Mouse (Mus musculus) kidney, postnatal 36 days (tissue): ENCODE results near the gene Sfn.
A peak's percentile ranks its signal among the peaks of the same experiment; 100 is the strongest.

ENCODE experiments used
- DNase-seq, 2 experiments: peaks; one replicate each; pipeline ENCODE4 v3.0.0; 2021 to 2022; ENCODE audit warnings: mixed read lengths in 2 of 2

The Sfn gene

DNA sequence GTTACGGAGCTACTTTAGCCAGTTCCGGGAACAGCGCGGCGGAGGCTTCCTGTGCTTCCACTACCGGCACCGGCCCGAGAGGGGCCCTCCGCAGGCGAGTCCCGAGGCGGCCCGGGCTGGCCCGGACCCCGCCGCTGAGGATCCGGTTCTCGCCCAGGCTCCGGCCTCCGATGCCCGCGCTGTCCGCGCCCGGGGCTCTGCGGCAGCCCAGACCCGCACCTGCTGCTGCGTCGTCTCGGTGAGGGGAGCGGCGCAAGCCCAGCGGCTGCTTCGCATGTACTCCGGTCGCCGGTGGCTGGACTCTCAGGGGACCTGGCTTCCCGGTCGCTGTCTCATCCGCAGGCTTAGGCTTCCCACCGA, 27.1 kb downstream of the Sfn start:
- no peak for DNase-seq

DNA sequence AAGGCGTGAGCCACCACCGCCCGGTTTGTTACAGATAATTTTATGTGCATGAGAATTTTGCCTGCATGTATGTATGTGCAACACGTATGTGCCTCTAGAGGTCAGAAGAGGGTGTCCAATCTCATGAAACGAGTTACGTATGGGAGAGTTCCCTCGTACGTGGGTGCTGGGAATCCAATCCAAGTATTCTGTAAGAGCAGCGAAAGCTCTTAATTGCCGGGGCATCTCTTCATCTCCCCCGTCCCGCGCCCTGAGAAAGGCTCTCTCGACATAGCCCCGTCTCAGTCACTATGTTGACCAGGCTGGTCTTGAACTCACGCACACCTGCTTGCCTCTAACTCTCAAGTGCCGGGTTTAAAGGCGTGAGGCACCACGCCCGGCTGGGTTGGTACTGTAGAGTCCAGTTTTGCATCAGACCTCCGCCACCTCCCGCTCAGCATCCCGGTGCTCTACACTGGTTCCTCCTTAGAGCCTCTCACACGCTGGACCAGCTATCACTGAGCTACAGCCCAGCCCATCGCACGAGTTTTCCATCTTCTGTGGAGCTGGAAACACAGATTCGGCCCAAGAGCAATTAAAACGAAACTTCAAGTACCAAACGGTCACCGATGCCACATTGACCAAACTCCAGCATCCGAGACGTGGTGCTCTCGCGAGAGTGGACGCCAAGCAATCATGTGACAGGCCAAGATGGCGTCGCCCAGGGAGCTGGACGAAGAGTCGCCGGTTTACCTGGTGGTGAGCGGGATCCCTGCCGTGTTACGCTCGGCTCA, 27.7 kb downstream of the Sfn start, which contains the start of gene Gpatch3:
TSS of gene Gpatch3 (plus strand) at position 676 of the 773 bp plus-strand sequence.
- DNase-seq = peak; percentile 96 to 98

DNA sequence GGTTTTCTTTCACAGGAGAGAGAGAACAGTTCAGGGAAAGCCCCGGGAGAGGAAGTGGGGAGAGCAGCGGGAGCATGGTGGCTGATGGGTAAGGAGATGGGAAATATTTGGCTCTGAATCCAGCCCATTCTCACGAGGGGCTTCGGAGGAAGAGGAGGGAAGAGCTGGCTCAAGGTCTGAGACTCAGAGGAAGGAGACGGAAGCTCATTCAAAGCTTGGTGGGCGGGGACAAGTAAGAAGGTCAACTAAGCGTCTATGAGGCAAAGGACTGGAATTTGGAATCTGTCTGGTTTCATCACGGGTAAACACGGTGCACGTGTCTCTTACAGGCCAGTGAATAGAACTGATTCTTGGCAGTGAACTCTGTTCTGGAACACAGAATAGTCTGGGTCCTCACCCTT, 31.9 kb downstream of the Sfn start:
- peak; percentile 76 to 91 for DNase-seq

DNA sequence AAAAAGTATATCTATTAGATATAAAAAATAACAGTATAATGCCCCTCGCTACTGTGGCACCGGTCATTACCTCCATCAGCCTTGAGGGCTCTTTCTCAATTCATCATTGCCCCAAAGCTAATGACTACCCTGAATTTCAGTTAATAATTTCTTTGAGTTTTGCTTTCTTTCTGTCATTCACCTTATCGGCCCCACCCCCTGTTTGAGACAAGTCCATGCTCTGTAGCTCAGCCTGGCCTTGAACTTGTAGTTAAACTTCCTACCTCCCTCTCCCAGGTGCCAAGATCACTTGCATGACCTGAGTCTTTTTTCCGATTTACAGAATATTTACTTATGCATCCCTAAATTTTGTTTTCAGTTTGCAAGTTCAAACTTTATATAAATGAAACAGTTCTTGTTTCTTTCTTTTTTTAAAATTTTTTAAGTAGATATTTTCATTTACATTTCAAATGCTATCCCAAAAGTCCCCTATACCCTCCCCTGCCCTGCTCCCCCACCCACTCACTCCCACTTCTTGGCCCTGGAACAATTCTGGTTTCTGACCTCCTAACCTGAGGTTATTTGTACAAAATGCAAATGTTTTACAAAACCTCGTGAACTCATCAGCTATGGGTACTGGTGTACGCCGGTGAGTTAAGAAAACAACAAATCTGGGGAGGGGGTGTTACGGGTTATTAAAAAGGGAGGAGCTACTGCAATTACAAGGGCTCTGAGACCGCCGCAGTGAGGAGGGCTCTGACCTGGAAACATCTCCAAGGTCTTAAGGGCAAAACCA, 32.5 kb downstream of the Sfn start:
- DNase-seq = peak; percentile 53 to 57

DNA sequence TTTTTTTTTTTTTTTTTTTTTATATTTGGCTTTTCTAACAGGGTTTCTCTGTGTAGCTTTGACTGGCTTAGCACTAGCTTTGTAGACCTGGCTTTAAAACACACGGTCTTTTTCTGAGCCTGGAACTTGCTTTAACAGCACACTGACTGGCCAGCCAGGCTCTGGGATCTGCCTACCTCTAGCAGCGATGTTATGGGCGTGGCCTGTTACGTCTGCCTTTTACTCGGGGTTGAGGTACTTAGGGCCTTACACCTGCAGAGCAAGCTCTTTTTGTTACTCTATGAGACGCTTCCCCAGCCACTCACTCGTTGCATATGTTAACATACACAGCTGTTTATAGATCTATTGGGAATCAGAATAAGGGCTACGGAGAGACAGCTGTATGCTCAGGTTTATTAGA, 34.7 kb downstream of the Sfn start:
- DNase-seq = peak; percentile 34 to 53

DNA sequence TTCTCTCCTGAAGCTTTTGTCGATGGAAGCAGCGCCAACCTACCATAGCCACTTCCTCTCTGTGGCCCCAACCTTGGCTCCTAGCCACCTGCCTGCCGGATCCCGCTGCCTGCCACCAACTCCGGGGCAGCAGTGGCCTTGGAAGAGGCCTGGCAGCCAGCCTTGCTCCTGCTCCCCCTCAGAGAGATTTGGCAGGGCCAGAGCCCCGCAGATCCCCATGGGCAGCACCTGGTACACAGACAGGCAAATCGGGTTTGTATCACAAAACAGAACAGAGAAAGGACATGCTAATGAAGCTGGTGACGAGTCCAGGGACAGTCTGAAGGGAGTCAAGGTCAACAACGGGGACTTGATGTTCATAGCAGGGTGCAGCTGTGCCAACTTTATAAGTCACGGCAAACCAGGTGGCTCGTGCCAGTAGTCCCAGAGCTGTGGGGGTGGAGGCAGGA, 38.8 kb downstream of the Sfn start:
- DNase-seq = peak; percentile 81 to 85

DNA sequence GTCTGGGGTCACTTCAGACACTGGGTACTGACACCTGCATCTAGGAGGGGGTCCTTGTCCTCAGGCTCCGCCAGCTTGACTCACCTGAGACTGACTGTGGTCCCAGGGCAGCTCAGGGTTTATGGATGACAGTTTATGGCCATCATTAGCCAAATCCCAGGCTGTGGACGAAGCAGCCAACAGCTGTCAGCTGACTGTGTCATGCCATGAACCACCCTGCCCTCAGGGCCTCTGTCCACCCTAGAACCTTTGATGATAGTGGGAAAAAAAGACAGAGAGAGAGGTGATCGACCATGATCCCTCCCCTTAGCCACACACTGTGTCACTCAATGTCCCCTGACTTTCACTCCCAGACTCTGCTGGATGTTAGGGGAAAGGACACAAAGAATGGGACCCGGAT, 40.3 kb downstream of the Sfn start:
- DNase-seq = no peak

DNA sequence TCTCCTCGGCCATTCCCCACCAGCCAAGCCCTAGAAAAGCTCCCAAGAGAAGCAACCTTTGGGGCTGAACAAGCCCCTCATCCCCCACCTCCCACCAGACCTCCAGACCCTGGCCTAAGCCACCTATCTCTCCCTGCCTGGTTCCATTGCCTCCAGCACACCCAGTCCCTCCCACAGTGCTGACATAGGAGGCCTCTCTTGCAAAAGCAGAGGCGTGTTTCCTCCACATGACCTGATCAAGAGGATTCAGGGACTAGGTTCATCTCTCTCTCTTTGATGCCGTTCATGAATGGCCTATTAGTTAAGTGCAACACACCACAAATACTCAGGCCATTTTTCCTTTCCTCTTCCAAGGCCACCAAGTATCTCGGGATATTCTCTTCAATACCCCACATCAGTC, 42.1 kb downstream of the Sfn start:
- DNase-seq = no peak

DNA sequence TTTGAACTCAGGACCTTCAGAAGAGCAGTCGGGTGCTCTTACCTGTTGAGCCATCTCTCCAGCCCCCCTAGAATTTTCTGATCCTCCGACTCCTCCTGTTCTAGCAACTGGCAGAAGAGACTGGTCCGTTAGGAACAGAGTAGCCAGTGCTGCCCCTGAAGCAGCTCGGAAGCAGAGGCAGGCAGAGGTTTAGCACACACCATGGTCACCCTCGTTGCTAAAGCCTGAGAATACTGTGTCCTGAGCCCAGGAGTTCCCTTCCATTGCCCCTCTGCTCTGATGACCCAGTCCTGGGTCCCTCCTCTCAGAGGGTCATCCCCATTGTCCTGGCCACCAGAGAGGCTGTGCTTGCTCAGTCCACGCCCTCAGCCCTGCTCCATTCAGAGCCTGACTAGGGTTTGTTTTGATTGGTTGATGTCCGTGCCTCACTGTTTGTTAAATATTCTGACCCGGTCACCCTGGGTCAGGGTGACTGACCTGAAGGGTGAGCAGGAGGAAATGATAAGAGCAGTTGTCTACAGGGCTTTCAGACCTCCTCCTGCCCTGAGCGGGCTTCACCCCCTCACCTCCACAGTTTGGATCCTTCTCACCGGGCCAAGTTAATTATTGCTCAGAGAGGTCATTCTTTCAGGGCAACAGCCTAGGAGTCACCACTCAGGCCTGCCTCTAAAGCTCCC, 44.8 kb downstream of the Sfn start:
- DNase-seq = peak; percentile 68 to 84

DNA sequence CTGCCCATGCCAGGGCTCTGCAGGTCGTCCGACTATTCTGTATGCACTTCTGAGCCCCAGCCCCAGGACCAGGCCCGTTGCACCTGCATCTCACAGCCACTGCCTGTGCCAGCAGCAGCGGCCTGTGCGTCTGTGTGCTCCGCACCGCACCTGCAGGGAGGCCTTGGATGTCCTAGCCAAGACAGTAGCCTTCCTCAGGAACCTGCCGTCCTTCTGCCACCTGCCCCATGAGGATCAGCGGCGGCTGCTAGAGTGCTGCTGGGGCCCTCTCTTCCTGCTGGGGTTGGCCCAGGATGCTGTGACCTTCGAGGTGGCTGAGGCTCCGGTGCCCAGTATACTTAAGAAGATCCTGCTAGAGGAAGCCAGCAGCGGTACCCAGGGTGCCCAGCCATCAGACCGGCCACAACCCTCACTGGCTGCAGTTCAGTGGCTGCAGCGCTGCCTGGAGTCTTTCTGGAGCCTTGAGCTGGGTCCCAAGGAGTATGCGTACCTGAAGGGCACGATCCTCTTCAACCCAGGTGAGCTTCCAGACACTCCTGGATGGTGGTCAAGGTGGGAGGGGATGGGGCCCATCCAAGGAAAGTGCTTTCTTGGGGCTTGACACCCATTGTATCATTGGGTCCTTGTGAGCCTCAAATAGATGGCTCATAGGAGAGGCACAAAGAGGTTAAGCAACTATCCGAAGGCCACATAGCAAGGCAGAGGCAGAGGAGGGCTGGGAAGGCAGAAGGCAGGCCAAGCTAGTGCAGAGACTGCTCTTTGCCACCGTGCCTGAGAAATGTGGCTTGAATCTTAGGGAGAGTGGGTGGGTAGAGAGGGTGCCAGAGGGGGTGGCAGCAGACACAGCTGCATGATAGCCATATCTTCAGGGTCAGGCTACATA, 48.3 kb downstream of the Sfn start:
- no peak for DNase-seq

DNA sequence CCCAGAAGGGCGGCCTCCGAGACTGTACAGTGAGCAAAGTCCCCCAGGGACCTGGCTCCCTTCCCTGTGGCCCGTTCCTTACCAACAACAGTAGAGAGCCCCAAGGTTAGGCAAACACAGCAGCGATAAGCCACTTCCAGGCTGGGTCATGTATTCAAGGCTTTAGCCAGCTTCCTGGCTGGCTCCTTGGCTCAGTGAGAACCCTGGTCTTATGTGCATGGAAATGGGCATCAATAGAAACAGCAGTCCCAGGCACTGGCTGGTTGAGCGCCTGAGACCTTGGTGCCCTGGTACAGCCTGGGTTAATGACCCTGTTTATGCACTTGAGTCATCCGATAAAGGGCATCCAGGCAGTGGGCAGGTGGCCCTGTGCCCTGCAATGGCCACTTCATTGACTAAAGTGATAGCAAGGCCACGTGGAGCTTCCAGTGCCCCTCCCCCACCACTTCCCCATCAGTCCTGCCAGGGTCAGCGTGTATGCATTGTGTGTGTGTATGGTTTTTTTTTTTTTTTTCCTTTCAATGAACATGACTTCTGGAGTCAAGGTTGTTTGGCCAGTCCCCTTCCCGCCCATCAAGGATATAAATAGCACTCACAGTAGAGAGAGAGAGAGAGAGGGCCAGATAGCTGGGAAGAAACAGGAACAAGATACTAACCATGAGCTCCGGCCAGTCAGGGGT, 49.1 kb downstream of the Sfn start, which contains the start of gene Nr0b2:
TSS of gene Nr0b2 (plus strand) at position 609 of the 680 bp plus-strand sequence.
- peak; percentile 27 to 56 for DNase-seq

DNA sequence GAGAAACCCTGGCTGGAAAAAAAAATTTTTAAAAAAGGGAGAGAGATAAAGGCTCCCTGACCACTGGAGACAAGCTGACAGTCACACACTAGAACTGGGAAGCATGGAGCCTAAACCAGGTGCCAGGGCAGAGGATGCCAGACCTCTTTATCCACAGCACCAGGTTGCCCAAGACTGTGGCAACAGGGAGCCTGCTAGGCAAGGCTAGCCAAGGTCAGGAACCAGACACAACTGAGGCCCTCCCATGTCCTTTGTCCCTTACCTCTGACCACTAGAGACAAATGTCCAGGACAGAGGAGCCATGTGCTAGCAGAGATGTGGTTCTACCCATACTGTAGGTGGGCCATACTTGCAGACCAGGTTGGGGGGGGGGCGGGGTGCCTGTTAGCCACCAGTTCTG, 49.9 kb downstream of the Sfn start:
- DNase-seq = no peak
